Mouse (Mus musculus): ENCODE measurements around the gene Vmn1r211. TPM values are rescaled to one million over a fixed set of nuclear protein-coding genes. Genes with fewer than 3 reads are reported as not detected.

Vmn1r211 gene
- total and polyA plus RNA-seq, 3 experiments, result 0.08 TPM; not detected in 2

DNA sequence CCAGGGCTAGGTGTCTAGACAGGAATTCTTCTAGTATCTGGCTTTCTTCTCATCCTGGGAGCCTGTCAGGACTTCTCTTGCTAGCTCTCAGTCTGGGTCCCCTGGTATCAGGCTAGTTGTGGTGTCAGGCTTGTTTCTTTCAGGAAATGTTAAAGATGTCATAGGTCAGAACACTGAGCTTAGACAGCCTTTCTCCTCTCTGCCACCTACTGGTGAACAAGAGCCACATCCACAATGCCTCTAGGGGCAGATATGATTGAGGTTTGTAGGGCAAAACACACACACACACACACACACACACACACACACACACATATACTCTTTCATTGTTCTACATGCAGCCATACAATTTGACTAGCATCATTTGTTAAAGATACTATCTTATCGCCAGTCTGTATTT, 21.9 kb upstream of the Vmn1r211 start:
- Histone ChIP-seq H3K27ac (ENCODE audit: control insufficient read depth, low read depth, low read length) (no peak overlapping the region), H3K9ac (ENCODE audit: control insufficient read depth, low read depth, low read length, poor library complexity, severe bottlenecking) (no peak overlapping the region), H3K9me3 (replicated peaks; ENCODE audit: insufficient read depth, low read length) (no peaks in the 10 kb centered on the region), H3K4me3 (ENCODE audit: control insufficient read depth in 1 of 2, insufficient read depth in 1 of 2, low read depth in 2 of 2, low read length in 2 of 2) (no peak overlapping the region), H3K79me2 (ENCODE audit: control insufficient read depth, insufficient read depth, low read length, poor library complexity) (no peaks in the 10 kb centered on the region), H3K27me3 (ENCODE audit: control insufficient read depth in 1 of 2, insufficient read depth in 2 of 2, low read length in 2 of 2) (no peaks in the 10 kb centered on the region), H3K4me1 (ENCODE audit: control insufficient read depth in 1 of 2, insufficient read depth in 2 of 2, low read length in 2 of 2) (no peaks in the 10 kb centered on the region), H3K36me3 (ENCODE audit: control insufficient read depth in 1 of 2, insufficient read depth in 2 of 2, low read length in 2 of 2) (no peaks in the 10 kb centered on the region)
- DNase-seq (ENCODE audit: low read depth, low spot score), result peak; percentile 14
- TF ChIP-seq SMC3 (IDR thresholded peaks at IDR 0.05; ENCODE audit: low read depth, low read length), result peak; percentile 42
- peak in 2 of 3 experiments; percentile 7 to 34; a peak in 2 of 6 replicates for TF ChIP-seq CTCF (IDR thresholded peaks at IDR 0.05 in 2 of 3, conservative IDR thresholded peaks at IDR 0.05 in 1 of 3; ENCODE audit: control insufficient read depth in 1 of 3, insufficient read depth in 1 of 3, low read depth in 2 of 3, low read length in 3 of 3, poor library complexity in 1 of 3, severe bottlenecking in 1 of 3)
- no peak for TF ChIP-seq TCF12 (IDR thresholded peaks at IDR 0.05; ENCODE audit: low read depth, low read length)
- TF ChIP-seq KAT2A (conservative IDR thresholded peaks at IDR 0.05; ENCODE audit: low read depth, low read length), result no peak
- no peak for TF ChIP-seq MAX (IDR thresholded peaks at IDR 0.05; ENCODE audit: low read length)
- TF ChIP-seq UBTF (IDR thresholded peaks at IDR 0.05; ENCODE audit: borderline replicate concordance, insufficient read depth, low read depth, low read length), result no peak

DNA sequence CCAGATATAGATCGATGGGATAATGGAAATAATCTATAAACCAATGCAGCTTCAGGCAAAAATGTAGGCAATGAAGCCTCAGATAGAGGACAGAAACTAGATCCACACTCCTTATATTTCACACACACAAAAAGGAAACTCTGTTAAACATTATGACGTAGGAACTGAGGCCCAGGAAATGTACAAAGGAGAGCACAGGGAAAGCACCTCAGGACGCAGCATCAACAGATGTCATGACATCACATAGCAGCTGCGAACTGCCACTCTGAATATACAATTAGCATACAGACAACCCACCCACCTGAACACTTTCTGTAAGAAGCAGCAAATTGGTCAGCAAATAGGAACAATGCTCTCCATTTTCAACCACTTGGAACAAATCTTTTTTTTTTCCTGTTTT, 2.6 kb downstream of the Vmn1r211 start:
- no peaks in the 10 kb centered on the region for H3K79me2 ChIP-seq (ENCODE audit: control insufficient read depth, insufficient read depth, low read length, poor library complexity)
- H3K9ac ChIP-seq (ENCODE audit: control insufficient read depth, low read depth, low read length, poor library complexity, severe bottlenecking), result no peak overlapping the region
- no peaks in the 10 kb centered on the region for H3K4me1 ChIP-seq (ENCODE audit: control insufficient read depth in 1 of 2, insufficient read depth in 2 of 2, low read length in 2 of 2)
- H3K27me3 ChIP-seq (ENCODE audit: control insufficient read depth in 1 of 2, insufficient read depth in 2 of 2, low read length in 2 of 2), result no peaks in the 10 kb centered on the region
- H3K4me3 ChIP-seq (ENCODE audit: control insufficient read depth in 1 of 2, insufficient read depth in 1 of 2, low read depth in 2 of 2, low read length in 2 of 2), result no peak overlapping the region
- no peak for DNase-seq (ENCODE audit: low read depth, low spot score)
- H3K36me3 ChIP-seq (ENCODE audit: control insufficient read depth in 1 of 2, insufficient read depth in 2 of 2, low read length in 2 of 2), result no peaks in the 10 kb centered on the region
- no peak overlapping the region for H3K27ac ChIP-seq (ENCODE audit: control insufficient read depth, low read depth, low read length)
- TF ChIP-seq ELF1 (IDR thresholded peaks at IDR 0.05; ENCODE audit: low read depth, low read length) (no peak), MXI1 (IDR thresholded peaks at IDR 0.05; ENCODE audit: low read depth, low read length) (no peak), E2F4 (IDR thresholded peaks at IDR 0.05; ENCODE audit: borderline replicate concordance, low read depth, low read length) (no peak), GATA1 (IDR thresholded peaks at IDR 0.05; ENCODE audit: low read depth, low read length) (no peak), ZKSCAN1 (IDR thresholded peaks at IDR 0.05; ENCODE audit: low read depth, low read length) (no peak), BHLHE40 (IDR thresholded peaks at IDR 0.05; ENCODE audit: borderline replicate concordance, low read depth, low read length) (no peak), SMC3 (IDR thresholded peaks at IDR 0.05; ENCODE audit: low read depth, low read length) (no peak), USF2 (IDR thresholded peaks at IDR 0.05; ENCODE audit: borderline replicate concordance in 1 of 2, insufficient read depth in 1 of 2, low read depth in 1 of 2, low read length in 2 of 2) (no peak), CHD1 (IDR thresholded peaks at IDR 0.05; ENCODE audit: low read depth, low read length) (no peak), TAL1 (IDR thresholded peaks at IDR 0.05; ENCODE audit: low read length) (no peak), MYC (IDR thresholded peaks at IDR 0.05; ENCODE audit: low read depth, low read length) (no peak), POLR2A (IDR thresholded peaks at IDR 0.05; ENCODE audit: control insufficient read depth in 1 of 2, insufficient read depth in 1 of 2, low read depth in 1 of 2, low read length in 2 of 2, poor library complexity in 1 of 2) (no peak), RAD21 (IDR thresholded peaks at IDR 0.05; ENCODE audit: low read depth, low read length) (no peak), MEF2A (IDR thresholded peaks at IDR 0.05; ENCODE audit: extremely low read depth, insufficient replicate concordance, low read depth, low read length, poor library complexity, severe bottlenecking) (no peak), GABPA (IDR thresholded peaks at IDR 0.05; ENCODE audit: low read depth, low read length) (no peak), ZMIZ1 (IDR thresholded peaks at IDR 0.05; ENCODE audit: low read depth, low read length) (no peak), POLR2AphosphoS5 (IDR thresholded peaks at IDR 0.05; ENCODE audit: borderline replicate concordance, low read depth, low read length) (no peak), MAFK (IDR thresholded peaks at IDR 0.05; ENCODE audit: borderline replicate concordance, low read depth, low read length) (no peak), POLR2AphosphoS2 (IDR thresholded peaks at IDR 0.05; ENCODE audit: low read length) (no peak)
- no peaks in the 10 kb centered on the region for H3K9me3 ChIP-seq (replicated peaks; ENCODE audit: insufficient read depth, low read length)
